Mouse (Mus musculus): ENCODE measurements around the gene Mapre3.
A peak's percentile ranks its signal among the peaks of the same experiment; 100 is the strongest.

Mapre3 gene

GRCm38 (mm10) chr5:30814424-30815119 lies at the start of gene Mapre3:
Gene Mapre3 (plus strand): TSS chr5:30814641.
- DNase-seq, result peak; percentile 91 to 93

- DNase-seq, result no peak
Measured at GRCm38 (mm10) chr5:30765596-30766370, 48.7 kb upstream of the Mapre3 start.

DNA sequence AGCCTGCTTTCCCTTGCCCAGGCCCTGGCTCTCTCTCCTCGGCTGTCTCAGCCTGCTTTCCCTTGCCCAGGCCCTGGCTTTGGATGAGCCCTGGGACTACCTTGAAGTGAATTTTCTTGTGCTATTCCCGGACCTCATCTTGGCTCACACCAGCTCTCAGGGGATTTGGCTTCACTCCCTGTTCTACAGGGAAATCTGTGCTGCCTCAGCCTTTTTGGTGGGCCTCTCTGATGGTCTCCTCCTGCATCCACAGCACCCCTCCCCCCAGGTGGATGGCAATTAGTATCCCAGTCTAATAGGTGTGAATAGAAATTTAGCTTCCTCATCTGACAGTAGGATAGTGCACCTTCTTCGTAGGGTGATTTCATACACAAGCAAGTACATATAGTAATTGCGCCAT lies 46.4 kb upstream of the Mapre3 start:
- DNase-seq, result no peak

DNA sequence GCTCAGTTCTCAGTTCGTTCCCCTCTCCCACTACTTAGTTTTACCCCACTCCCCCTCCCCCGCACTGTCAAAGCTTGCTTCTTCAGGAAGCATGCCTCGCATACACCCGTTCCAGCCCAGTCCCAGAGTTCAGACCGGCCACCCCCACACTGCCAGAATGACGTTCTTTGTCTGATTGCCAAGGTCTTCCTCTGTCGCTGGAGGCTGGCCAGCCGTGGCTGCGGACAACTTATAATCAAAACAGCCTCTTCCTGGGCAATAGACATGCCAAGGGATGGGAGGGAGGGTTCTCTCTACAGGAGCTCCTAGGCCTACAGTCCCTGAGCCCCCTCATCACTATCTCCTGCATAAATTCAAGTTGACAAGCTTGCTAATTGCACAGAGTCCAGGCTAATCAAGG lies 45.8 kb upstream of the Mapre3 start:
- peak; percentile 77 to 86 for DNase-seq

DNA sequence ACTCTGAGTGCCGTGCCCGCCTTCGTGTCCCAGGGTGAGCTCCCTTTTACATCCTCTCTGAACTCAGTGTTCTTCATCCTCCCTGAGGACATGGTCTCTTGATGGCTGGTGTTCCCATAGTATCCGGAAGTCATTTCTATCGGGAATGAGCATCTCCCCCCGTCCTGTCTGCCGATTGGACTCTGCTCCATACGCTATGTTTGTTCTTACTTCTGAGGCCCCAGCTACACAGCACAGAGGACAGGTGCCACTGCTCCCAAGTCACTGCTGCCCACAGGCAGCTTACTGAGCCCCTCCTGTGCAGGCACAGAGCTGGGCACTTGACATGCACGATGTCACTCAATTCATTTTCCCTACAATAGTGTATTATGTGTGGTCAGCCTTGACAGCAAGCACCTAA lies 45.4 kb upstream of the Mapre3 start:
- no peak for DNase-seq

DNA sequence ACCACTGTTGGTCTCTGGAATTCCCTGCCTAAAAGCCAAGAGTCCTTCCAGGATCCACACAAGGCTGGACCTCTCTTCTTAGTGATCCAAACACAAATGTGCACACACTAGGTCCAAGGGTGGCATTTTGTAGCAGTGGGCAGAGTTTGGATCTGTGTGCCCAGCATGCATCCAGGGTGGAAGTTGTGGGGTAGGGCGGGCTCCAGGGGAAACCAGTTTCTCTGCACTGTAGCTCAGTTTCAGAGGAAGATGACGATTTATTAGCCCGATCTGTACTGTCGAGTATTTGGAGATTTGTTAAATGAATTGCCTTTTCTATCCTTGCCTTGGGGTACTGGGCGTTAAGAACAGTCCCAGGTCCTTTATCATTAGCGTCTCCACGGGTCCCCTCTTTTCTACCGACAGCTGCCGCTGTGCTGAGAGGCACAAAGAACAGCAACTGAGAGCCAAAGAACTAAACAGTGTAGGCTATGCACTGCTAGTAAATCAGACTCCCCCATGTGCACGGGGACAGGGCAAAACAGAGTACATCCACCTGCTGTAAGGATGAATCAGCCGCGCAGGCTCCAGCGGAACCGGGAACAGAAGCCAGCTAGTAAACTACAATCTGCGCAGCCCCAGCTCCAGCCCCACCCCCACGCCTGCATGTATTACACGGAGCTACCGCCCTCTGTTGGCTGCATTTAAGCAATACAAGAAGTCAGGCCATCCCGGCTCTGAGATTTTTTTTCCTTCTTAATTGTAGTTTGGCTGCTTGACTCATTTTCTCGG lies 39.7 kb upstream of the Mapre3 start:
- DNase-seq, result peak; percentile 84 to 90

DNA sequence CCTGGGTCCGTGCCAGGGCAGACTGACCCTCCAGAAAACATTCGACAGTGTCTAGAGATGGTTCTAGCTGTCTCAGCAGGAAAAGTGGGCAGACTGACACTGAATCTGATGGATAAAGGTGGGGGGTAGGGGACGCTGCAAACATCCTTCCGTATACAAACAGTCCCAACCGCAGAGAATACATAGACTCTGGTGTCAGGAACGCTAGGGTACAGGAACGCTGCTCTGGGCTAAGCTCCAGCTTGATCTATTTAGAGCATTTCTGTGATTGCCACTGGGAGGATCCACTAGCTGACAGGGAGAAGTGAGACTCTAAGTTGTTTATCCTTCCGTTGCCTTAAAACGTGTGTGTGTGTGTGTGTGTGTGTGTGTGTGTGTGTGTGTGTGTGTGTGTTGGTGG lies 33.7 kb upstream of the Mapre3 start:
- DNase-seq, result no peak

DNA sequence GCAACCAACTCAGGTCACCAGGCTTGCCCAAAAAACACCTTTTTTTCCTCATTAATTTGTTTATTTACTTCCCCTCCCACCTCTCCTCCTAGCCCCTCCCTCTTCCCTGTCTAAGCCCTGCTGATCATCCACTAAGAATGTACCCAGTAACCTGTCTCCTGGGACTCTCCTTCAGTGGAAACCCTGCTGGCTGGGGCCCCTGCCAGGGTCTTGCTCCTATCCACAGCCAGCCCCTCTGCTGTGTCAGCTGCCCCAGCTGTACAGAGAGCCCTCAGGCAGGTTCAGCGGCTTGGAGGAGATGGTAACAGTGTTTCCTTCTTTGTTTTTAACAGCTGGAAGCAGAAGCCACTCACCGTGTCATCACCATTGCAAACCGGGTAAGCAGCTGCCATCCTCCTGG lies 33.3 kb upstream of the Mapre3 start:
- no peak for DNase-seq

GRCm38 (mm10) chr5:30787381-30787780 lies 27.1 kb upstream of the Mapre3 start:
- no peak for DNase-seq

DNA sequence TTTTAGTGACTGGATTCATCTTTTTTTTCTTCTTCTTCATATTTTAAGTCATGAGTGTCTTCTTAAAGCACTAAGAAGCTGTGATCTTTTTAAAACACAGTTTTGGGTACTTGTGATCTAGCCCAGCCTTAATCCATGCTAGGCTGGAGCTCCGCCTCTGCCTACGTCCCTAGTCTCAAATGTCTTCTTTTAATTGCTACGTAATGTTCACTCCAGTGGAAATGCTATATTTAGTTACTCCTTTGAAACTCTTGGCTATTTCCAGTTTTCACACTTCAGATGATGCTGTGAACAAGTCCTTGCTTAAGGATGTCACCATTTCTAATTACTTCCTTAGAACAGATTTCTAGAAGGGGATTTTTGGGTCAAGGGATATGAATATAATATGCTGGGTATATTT lies 24.4 kb upstream of the Mapre3 start:
- DNase-seq, result no peak

DNA sequence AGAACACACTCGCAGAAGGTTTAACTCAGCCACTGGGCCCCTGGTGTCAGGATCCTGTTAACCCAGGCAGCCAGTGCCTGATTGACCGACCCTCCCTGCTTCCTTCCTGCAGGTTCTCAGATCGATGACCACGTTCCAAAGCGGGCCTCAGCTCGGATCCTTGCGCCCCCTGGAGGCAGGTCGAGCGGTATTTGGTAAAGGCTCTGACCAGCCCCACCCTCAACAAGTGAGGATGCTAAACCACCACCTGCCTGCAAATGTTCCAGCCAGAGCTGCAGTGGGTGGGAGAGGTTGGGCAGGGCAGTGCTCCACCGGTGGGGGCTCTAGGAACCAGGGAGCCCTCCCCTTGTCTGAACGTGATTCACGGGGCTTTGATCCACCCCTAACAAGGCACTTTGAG lies 18.3 kb upstream of the Mapre3 start:
- peak; percentile 66 to 76 for DNase-seq

- no peak for DNase-seq
Measured at GRCm38 (mm10) chr5:30797482-30797881, 17.0 kb upstream of the Mapre3 start.

- no peak for DNase-seq
Measured at GRCm38 (mm10) chr5:30797982-30798381, 16.5 kb upstream of the Mapre3 start.

GRCm38 (mm10) chr5:30798965-30799364 lies 15.5 kb upstream of the Mapre3 start:
- DNase-seq, result no peak

DNA sequence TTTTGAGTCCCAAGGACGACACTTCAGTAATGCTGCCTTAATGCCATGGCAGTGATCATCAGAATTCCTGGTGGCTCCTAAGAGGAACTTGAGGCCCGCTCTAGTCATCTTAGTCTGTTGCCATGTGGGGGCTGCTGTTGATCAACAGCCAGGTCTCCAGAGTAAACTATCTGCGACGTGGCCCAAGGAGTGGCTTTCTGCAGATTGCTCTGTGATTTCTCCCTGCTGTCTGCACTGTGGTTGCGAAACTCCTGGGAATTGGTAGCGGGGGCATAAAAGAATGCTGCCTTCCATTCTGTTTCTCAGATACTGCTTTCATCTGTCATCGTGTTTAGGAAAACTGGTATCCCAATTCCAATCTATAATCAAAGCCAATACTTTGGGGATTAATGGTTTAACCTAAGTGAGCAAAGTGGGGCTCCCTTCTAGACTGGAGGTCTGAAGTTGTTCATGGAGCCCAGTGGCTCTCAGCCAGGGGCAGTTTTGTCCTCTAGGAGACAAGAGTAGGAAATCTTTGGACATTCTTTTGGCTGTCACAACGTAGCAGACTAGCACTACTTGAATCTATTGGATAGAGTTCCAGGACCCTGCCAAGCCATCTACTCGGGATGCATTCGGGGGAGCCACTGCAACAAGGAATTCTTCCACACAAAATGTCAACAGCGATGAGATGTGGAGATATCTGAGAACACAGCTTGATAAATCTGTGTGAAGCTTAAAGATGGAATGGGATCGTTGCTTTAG lies 11.5 kb upstream of the Mapre3 start:
- peak in 1 of 2 experiments; percentile 14 for DNase-seq

- DNase-seq, result peak; percentile 87 to 90
Measured at GRCm38 (mm10) chr5:30806106-30806505, 8.3 kb upstream of the Mapre3 start.

GRCm38 (mm10) chr5:30815120-30815465 lies 652 bp downstream of the Mapre3 start:
- DNase-seq, result peak in 1 of 2 experiments; percentile 12

DNA sequence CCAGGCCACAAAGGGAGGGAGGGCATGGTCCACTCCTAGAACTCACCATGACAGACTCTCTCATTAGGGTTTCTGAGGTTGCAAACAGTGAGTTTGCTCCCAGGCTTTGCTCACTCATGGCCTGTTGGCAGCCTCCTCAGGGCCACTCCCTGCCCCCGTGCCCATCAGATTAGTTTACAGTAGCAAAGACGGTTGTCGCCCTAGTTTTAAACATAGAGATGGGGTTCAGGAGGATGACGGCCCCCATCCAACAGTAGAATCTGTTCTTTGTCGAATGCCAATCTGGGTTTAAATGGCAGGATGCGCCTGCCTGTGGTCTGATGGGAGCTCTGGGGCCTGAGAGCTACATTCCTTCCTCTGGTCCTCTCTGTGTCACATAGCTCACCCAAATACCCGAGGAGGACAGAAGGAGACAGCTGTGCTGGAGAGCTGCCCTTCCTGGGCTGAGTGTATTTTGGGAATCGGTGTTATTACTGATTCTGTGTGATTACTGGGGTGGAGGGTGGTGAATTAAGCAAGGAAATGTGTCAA lies 1.9 kb downstream of the Mapre3 start:
- DNase-seq, result peak in 1 of 2 experiments; percentile 23

- DNase-seq, result no peak
Measured at GRCm38 (mm10) chr5:30818758-30819309, 4.4 kb downstream of the Mapre3 start.

- DNase-seq, result peak; percentile 55 to 68
Measured at GRCm38 (mm10) chr5:30822689-30823088, 8.2 kb downstream of the Mapre3 start.

GRCm38 (mm10) chr5:30823091-30823490 lies 8.7 kb downstream of the Mapre3 start:
- no peak for DNase-seq

Measured in lung, adult 18-20 months (tissue).